Mouse (Mus musculus): ENCODE data around the gene Bcas2. TPM values are rescaled to one million over a fixed set of nuclear protein-coding genes. Genes with fewer than 3 reads are reported as not detected.
"Not testable (repeated sequence)": the region's sequence is repeated elsewhere in the genome, so short reads cannot be mapped to it uniquely, and the experiment has no call there.

Gene Bcas2
- polyA plus RNA-seq, 1 experiment: 82.1 TPM

DNA sequence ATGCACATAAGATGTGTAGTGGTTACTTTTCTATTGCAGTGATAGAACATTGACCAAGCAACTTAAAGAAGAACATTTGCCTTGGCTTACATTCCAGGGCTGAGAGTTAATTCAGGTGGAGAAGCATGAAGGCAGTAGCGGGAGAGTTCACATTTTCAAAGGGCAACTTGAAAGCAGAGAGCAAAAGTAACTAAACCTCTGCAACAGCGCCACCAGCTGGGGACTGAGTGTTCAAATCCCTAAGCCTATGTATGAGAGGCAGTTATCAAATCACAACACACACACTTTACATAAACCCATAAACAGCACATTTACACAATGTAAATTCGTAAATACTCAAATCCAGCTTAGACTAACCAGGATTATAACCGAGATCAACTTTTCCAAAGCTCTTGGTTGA lies 1.7 kb upstream of the Bcas2 start:
- Histone ChIP-seq H3K27me3 (ENCODE audit: control insufficient read depth, insufficient read depth, low read length) (no peaks in the 10 kb centered on the region), H3K4me1 (ENCODE audit: control insufficient read depth, insufficient read depth, low read length) (no peaks in the 10 kb centered on the region; the same call in 1 of the 2 replicates), H3K36me3 (ENCODE audit: control insufficient read depth, insufficient read depth, low read length) (no peaks in the 10 kb centered on the region; the same call in 1 of the 2 replicates), H3K27ac (ENCODE audit: control insufficient read depth, insufficient read depth, low read depth, low read length) (no peak overlapping the region), H3K4me3 (ENCODE audit: control insufficient read depth, low read depth, low read length) (no peak overlapping the region)
- TF ChIP-seq POLR2A (IDR thresholded peaks at IDR 0.05; ENCODE audit: control insufficient read depth, low read depth, low read length): no peak
- no peak for TF ChIP-seq CTCF (IDR thresholded peaks at IDR 0.05; ENCODE audit: control insufficient read depth, insufficient read depth, insufficient replicate concordance, low read depth, low read length)

GRCm38 (mm10) chr3:103172615-103173014 lies 1.2 kb downstream of the Bcas2 start:
- Histone ChIP-seq H3K36me3 (ENCODE audit: control insufficient read depth, insufficient read depth, low read length) (no peaks in the 10 kb centered on the region; the same call in 1 of the 2 replicates), H3K4me3 (ENCODE audit: control insufficient read depth, low read depth, low read length) (peak overlapping the region; percentile 70), H3K27ac (ENCODE audit: control insufficient read depth, insufficient read depth, low read depth, low read length) (no peak overlapping the region), H3K27me3 (ENCODE audit: control insufficient read depth, insufficient read depth, low read length) (no peaks in the 10 kb centered on the region), H3K4me1 (ENCODE audit: control insufficient read depth, insufficient read depth, low read length) (no peaks in the 10 kb centered on the region; the same call in 1 of the 2 replicates)
- TF ChIP-seq CTCF (IDR thresholded peaks at IDR 0.05; ENCODE audit: control insufficient read depth, insufficient read depth, insufficient replicate concordance, low read depth, low read length) (no peak), POLR2A (IDR thresholded peaks at IDR 0.05; ENCODE audit: control insufficient read depth, low read depth, low read length) (no peak)

- TF ChIP-seq POLR2A (IDR thresholded peaks at IDR 0.05; ENCODE audit: control insufficient read depth, low read depth, low read length): no peak
- TF ChIP-seq CTCF (IDR thresholded peaks at IDR 0.05; ENCODE audit: control insufficient read depth, insufficient read depth, insufficient replicate concordance, low read depth, low read length): no peak
- Histone ChIP-seq H3K4me3 (ENCODE audit: control insufficient read depth, low read depth, low read length) (no peak overlapping the region), H3K27ac (ENCODE audit: control insufficient read depth, insufficient read depth, low read depth, low read length) (no peak overlapping the region), H3K36me3 (ENCODE audit: control insufficient read depth, insufficient read depth, low read length) (no peaks in the 10 kb centered on the region; the same call in 1 of the 2 replicates), H3K27me3 (ENCODE audit: control insufficient read depth, insufficient read depth, low read length) (no peaks in the 10 kb centered on the region), H3K4me1 (ENCODE audit: control insufficient read depth, insufficient read depth, low read length) (no peaks in the 10 kb centered on the region)
These were observed 5.3 kb downstream of the Bcas2 start for GRCm38 (mm10) chr3:103176740-103177139.

DNA sequence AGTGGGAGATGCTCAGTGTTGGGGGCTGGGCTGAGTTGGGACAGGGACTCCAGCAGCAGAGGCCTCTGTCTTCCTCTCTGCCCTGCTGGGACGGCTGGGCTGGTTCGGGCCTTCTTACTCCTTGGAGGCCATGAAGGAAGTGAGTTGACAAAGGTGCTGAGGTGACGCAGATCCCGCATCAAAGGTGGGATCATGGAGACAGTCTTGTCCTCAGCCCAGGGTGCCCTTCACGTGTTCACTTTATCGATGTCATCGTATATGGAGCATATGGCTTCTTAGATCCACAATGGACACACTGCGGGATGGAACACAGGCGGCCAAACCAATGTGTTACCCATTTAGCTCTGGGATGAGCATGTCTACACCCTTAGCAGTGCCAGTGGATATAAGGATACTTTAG lies 8.1 kb downstream of the Bcas2 start:
- no peak for TF ChIP-seq CTCF (IDR thresholded peaks at IDR 0.05; ENCODE audit: control insufficient read depth, insufficient read depth, insufficient replicate concordance, low read depth, low read length)
- no peak for TF ChIP-seq POLR2A (IDR thresholded peaks at IDR 0.05; ENCODE audit: control insufficient read depth, low read depth, low read length)
- no peak overlapping the region for H3K27ac ChIP-seq (ENCODE audit: control insufficient read depth, insufficient read depth, low read depth, low read length)
- H3K4me3 ChIP-seq (ENCODE audit: control insufficient read depth, low read depth, low read length): no peak overlapping the region
- peaks cover 6% of the 10 kb centered on the region for H3K4me1 ChIP-seq (ENCODE audit: control insufficient read depth, insufficient read depth, low read length)
- no peaks in the 10 kb centered on the region; the same call in 1 of the 2 replicates for H3K36me3 ChIP-seq (ENCODE audit: control insufficient read depth, insufficient read depth, low read length)
- H3K27me3 ChIP-seq (ENCODE audit: control insufficient read depth, insufficient read depth, low read length): no peaks in the 10 kb centered on the region

GRCm38 (mm10) chr3:103181171-103181570 lies 9.7 kb downstream of the Bcas2 start:
- TF ChIP-seq POLR2A (IDR thresholded peaks at IDR 0.05; ENCODE audit: control insufficient read depth, low read depth, low read length): no peak
- no peak; the same call in 1 of the 2 replicates for TF ChIP-seq CTCF (IDR thresholded peaks at IDR 0.05; ENCODE audit: control insufficient read depth, insufficient read depth, insufficient replicate concordance, low read depth, low read length)
- Histone ChIP-seq H3K36me3 (ENCODE audit: control insufficient read depth, insufficient read depth, low read length) (no peaks in the 10 kb centered on the region), H3K4me3 (ENCODE audit: control insufficient read depth, low read depth, low read length) (no peak overlapping the region), H3K4me1 (ENCODE audit: control insufficient read depth, insufficient read depth, low read length) (peaks cover 6% of the 10 kb centered on the region), H3K27me3 (ENCODE audit: control insufficient read depth, insufficient read depth, low read length) (no peaks in the 10 kb centered on the region), H3K27ac (ENCODE audit: control insufficient read depth, insufficient read depth, low read depth, low read length) (no peak overlapping the region)

- peak overlapping the region; percentile 44 for H3K4me3 ChIP-seq (ENCODE audit: control insufficient read depth, low read depth, low read length)
- H3K36me3 ChIP-seq (ENCODE audit: control insufficient read depth, insufficient read depth, low read length): no peaks in the 10 kb centered on the region
- peak overlapping the region; percentile 63 for H3K27ac ChIP-seq (ENCODE audit: control insufficient read depth, insufficient read depth, low read depth, low read length)
- peaks cover 6% of the 10 kb centered on the region for H3K4me1 ChIP-seq (ENCODE audit: control insufficient read depth, insufficient read depth, low read length)
- no peaks in the 10 kb centered on the region for H3K27me3 ChIP-seq (ENCODE audit: control insufficient read depth, insufficient read depth, low read length)
- TF ChIP-seq POLR2A (IDR thresholded peaks at IDR 0.05; ENCODE audit: control insufficient read depth, low read depth, low read length) (no peak), CTCF (IDR thresholded peaks at IDR 0.05; ENCODE audit: control insufficient read depth, insufficient read depth, insufficient replicate concordance, low read depth, low read length) (no peak)
These were observed 11.4 kb downstream of the Bcas2 start for GRCm38 (mm10) chr3:103182821-103183220.

GRCm38 (mm10) chr3:103184467-103184866 lies 13.0 kb downstream of the Bcas2 start:
- H3K36me3 ChIP-seq (ENCODE audit: control insufficient read depth, insufficient read depth, low read length); H3K27me3 ChIP-seq (ENCODE audit: control insufficient read depth, insufficient read depth, low read length); H3K27ac ChIP-seq (ENCODE audit: control insufficient read depth, insufficient read depth, low read depth, low read length); H3K4me3 ChIP-seq (ENCODE audit: control insufficient read depth, low read depth, low read length); H3K4me1 ChIP-seq (ENCODE audit: control insufficient read depth, insufficient read depth, low read length): not testable (repeated sequence)

- Histone ChIP-seq H3K27ac (ENCODE audit: control insufficient read depth, insufficient read depth, low read depth, low read length) (no peak overlapping the region), H3K4me1 (ENCODE audit: control insufficient read depth, insufficient read depth, low read length) (no peaks in the 10 kb centered on the region), H3K4me3 (ENCODE audit: control insufficient read depth, low read depth, low read length) (no peak overlapping the region), H3K36me3 (ENCODE audit: control insufficient read depth, insufficient read depth, low read length) (no peaks in the 10 kb centered on the region), H3K27me3 (ENCODE audit: control insufficient read depth, insufficient read depth, low read length) (no peaks in the 10 kb centered on the region)
- TF ChIP-seq CTCF (IDR thresholded peaks at IDR 0.05; ENCODE audit: control insufficient read depth, insufficient read depth, insufficient replicate concordance, low read depth, low read length) (no peak), POLR2A (IDR thresholded peaks at IDR 0.05; ENCODE audit: control insufficient read depth, low read depth, low read length) (no peak)
These were observed 17.0 kb downstream of the Bcas2 start for GRCm38 (mm10) chr3:103188451-103188850.

Data from testis, adult 2 months (tissue).